Mouse (Mus musculus) MEL (cell line): ENCODE measurements around the gene Bicral. TPM values are rescaled to one million over a fixed set of nuclear protein-coding genes. Genes with fewer than 3 reads are reported as not detected.

ENCODE experiments used
- DNase-seq: peaks from one replicate; pipeline ENCODE4 v3.0.0; 2011; ENCODE audit warnings: low read depth, low spot score
- H3K27ac ChIP-seq: 2 replicates; pipeline ENCODE4 v1.5.1; 2012; ENCODE audit warnings: low read depth, mild to moderate bottlenecking, control low read depth, low read length, moderate library complexity; ENCODE audit not compliant: control insufficient read depth
- H3K27me3 ChIP-seq, 2 experiments: fragments of 150-350 bp in 1 of 2; sonication (generic) in 1 of 2; 2 replicates each; pipeline ENCODE4 v1.6.1; 2012; ENCODE audit warnings: low read length in 2 of 2, mild to moderate bottlenecking in 2 of 2, improper control_type of control experiment in 1 of 2, moderate library complexity in 1 of 2; ENCODE audit not compliant: insufficient read depth in 2 of 2, control insufficient read depth in 1 of 2
- H3K36me3 ChIP-seq, 2 experiments: 2 replicates each; pipeline ENCODE4 v1.6.1; 2012 to 2014; ENCODE audit warnings: low read length in 2 of 2, improper control_type of control experiment in 1 of 2, inconsistent platforms in 1 of 2, mild to moderate bottlenecking in 1 of 2; ENCODE audit not compliant: insufficient read depth in 2 of 2, control insufficient read depth in 1 of 2
- H3K4me1 ChIP-seq, 2 experiments: fragments of 150-350 bp in 1 of 2; sonication (generic) in 1 of 2; 2 replicates each; pipeline ENCODE4 v1.6.1; 2012; ENCODE audit warnings: low read length in 2 of 2, improper control_type of control experiment in 1 of 2, mild to moderate bottlenecking in 1 of 2; ENCODE audit not compliant: insufficient read depth in 2 of 2, control insufficient read depth in 1 of 2
- H3K4me3 ChIP-seq, 2 experiments: fragments of 150-350 bp in 1 of 2; sonication (generic) in 1 of 2; 2 replicates each; pipeline ENCODE4 v1.5.1; 2012; ENCODE audit warnings: low read depth in 2 of 2, low read length in 2 of 2, mild to moderate bottlenecking in 2 of 2, moderate library complexity in 2 of 2, control low read depth in 1 of 2, improper control_type of control experiment in 1 of 2; ENCODE audit not compliant: control insufficient read depth in 1 of 2, insufficient read depth in 1 of 2
- H3K79me2 ChIP-seq: 2 replicates; pipeline ENCODE4 v1.6.1; 2012; ENCODE audit warnings: mild to moderate bottlenecking, low read length, moderate library complexity; ENCODE audit not compliant: control insufficient read depth, poor library complexity, insufficient read depth
- H3K9ac ChIP-seq: 2 replicates; pipeline ENCODE4 v1.6.1; 2012; ENCODE audit warnings: low read depth, mild to moderate bottlenecking, control low read depth, low read length, moderate library complexity; ENCODE audit not compliant: control insufficient read depth, poor library complexity, severe bottlenecking
- H3K9me3 ChIP-seq: fragments of 150-350 bp; sonication (generic); replicated peaks from 2 replicates; pipeline ENCODE4 v1.6.1; 2012; ENCODE audit warnings: mild to moderate bottlenecking, low read length, improper control_type of control experiment, moderate library complexity; ENCODE audit not compliant: insufficient read depth
- BHLHE40 ChIP-seq: IDR thresholded peaks from 2 replicates; pipeline ENCODE4 v1.6.1; 2012; ENCODE audit warnings: low read depth, mild to moderate bottlenecking, inconsistent platforms, low read length, improper control_type of control experiment, borderline replicate concordance
- CHD2 ChIP-seq: IDR thresholded peaks from 2 replicates; pipeline ENCODE4 v1.6.1; 2011; ENCODE audit warnings: low read length, improper control_type of control experiment
- CTCF ChIP-seq, 3 experiments: IDR thresholded peaks in 2 of 3; conservative IDR thresholded peaks in 1 of 3; 2 replicates each; pipeline ENCODE4 v1.5.1; 2011 to 2012; ENCODE audit warnings: low read length in 3 of 3, low read depth in 2 of 3, mild to moderate bottlenecking in 2 of 3, improper control_type of control experiment in 1 of 3, inconsistent platforms in 1 of 3, mixed read lengths in 1 of 3, moderate library complexity in 1 of 3; ENCODE audit not compliant: control insufficient read depth in 1 of 3, insufficient read depth in 1 of 3, poor library complexity in 1 of 3, severe bottlenecking in 1 of 3
- ELF1 ChIP-seq: IDR thresholded peaks from 2 replicates; pipeline ENCODE4 v1.6.1; 2014; ENCODE audit warnings: low read depth, mild to moderate bottlenecking, inconsistent platforms, low read length, improper control_type of control experiment, moderate library complexity
- EP300 ChIP-seq, 2 experiments: IDR thresholded peaks; 2 replicates each; pipeline ENCODE4 v1.6.1; 2011; ENCODE audit warnings: improper control_type of control experiment in 2 of 2, low read length in 2 of 2, low read depth in 1 of 2, mild to moderate bottlenecking in 1 of 2
- ETS1 ChIP-seq: IDR thresholded peaks from 2 replicates; pipeline ENCODE4 v1.6.1; 2012; ENCODE audit warnings: low read depth, mild to moderate bottlenecking, inconsistent platforms, low read length, improper control_type of control experiment, moderate library complexity
- GATA1 ChIP-seq: IDR thresholded peaks from 2 replicates; pipeline ENCODE4 v1.6.1; 2011; ENCODE audit warnings: low read depth, low read length, improper control_type of control experiment
- HCFC1 ChIP-seq: IDR thresholded peaks from 2 replicates; pipeline ENCODE4 v1.6.1; 2012; ENCODE audit warnings: low read depth, mild to moderate bottlenecking, inconsistent platforms, low read length, improper control_type of control experiment, moderate library complexity
- JUND ChIP-seq: IDR thresholded peaks from 2 replicates; pipeline ENCODE4 v1.6.1; 2011; ENCODE audit warnings: low read depth, mild to moderate bottlenecking, improper control_type of control experiment, low read length
- KAT2A ChIP-seq: conservative IDR thresholded peaks from 2 replicates; pipeline ENCODE4 v1.6.1; 2012; ENCODE audit warnings: low read depth, low read length, improper control_type of control experiment, inconsistent platforms
- MAFK ChIP-seq: IDR thresholded peaks from 2 replicates; pipeline ENCODE4 v1.6.1; 2011; ENCODE audit warnings: low read depth, mild to moderate bottlenecking, low read length, improper control_type of control experiment, borderline replicate concordance
- MAX ChIP-seq: IDR thresholded peaks from 2 replicates; pipeline ENCODE4 v1.6.1; 2011; ENCODE audit warnings: low read length, improper control_type of control experiment
- MAZ ChIP-seq: IDR thresholded peaks from 2 replicates; pipeline ENCODE4 v1.6.1; 2012; ENCODE audit warnings: low read depth, mild to moderate bottlenecking, inconsistent platforms, low read length, improper control_type of control experiment
- MEF2A ChIP-seq: IDR thresholded peaks from 2 replicates; pipeline ENCODE4 v1.6.1; 2014; ENCODE audit warnings: low read depth, mild to moderate bottlenecking, inconsistent platforms, low read length, improper control_type of control experiment; ENCODE audit not compliant: poor library complexity, insufficient replicate concordance, severe bottlenecking; ENCODE audit errors: extremely low read depth
- MXI1 ChIP-seq: IDR thresholded peaks from 2 replicates; pipeline ENCODE4 v1.6.1; 2011; ENCODE audit warnings: mild to moderate bottlenecking, low read depth, low read length, improper control_type of control experiment
- MYB ChIP-seq: IDR thresholded peaks from 2 replicates; pipeline ENCODE4 v1.6.1; 2011; ENCODE audit warnings: mild to moderate bottlenecking, low read depth, low read length, improper control_type of control experiment
- MYC ChIP-seq: IDR thresholded peaks from 2 replicates; pipeline ENCODE4 v1.6.1; 2011; ENCODE audit warnings: low read depth, mild to moderate bottlenecking, low read length, improper control_type of control experiment, moderate library complexity
- NELFE ChIP-seq: IDR thresholded peaks from 2 replicates; pipeline ENCODE4 v1.6.1; 2011; ENCODE audit warnings: low read depth, low read length, improper control_type of control experiment
- NRF1 ChIP-seq: IDR thresholded peaks from 2 replicates; pipeline ENCODE4 v1.6.1; 2014; ENCODE audit warnings: low read depth, mild to moderate bottlenecking, inconsistent platforms, low read length, improper control_type of control experiment, moderate library complexity; ENCODE audit not compliant: poor library complexity, insufficient read depth, severe bottlenecking
- POLR2A ChIP-seq, 2 experiments: IDR thresholded peaks; 2 replicates each; pipeline ENCODE4 v1.6.1; 2011 to 2012; ENCODE audit warnings: low read length in 2 of 2, mild to moderate bottlenecking in 2 of 2, control low read depth in 1 of 2, improper control_type of control experiment in 1 of 2, low read depth in 1 of 2, moderate library complexity in 1 of 2; ENCODE audit not compliant: control insufficient read depth in 1 of 2, insufficient read depth in 1 of 2, poor library complexity in 1 of 2
- POLR2AphosphoS2 ChIP-seq: IDR thresholded peaks from 2 replicates; pipeline ENCODE4 v1.6.1; 2011; ENCODE audit warnings: low read length, improper control_type of control experiment
- POLR2AphosphoS5 ChIP-seq: IDR thresholded peaks from 2 replicates; pipeline ENCODE4 v1.6.1; 2012; ENCODE audit warnings: low read depth, borderline replicate concordance, mild to moderate bottlenecking, inconsistent platforms, low read length, moderate library complexity, mixed read lengths
- RAD21 ChIP-seq: IDR thresholded peaks from 2 replicates; pipeline ENCODE4 v1.6.1; 2011; ENCODE audit warnings: mild to moderate bottlenecking, low read depth, low read length, improper control_type of control experiment
- RCOR1 ChIP-seq: IDR thresholded peaks from 2 replicates; pipeline ENCODE4 v1.6.1; 2012; ENCODE audit warnings: low read depth, mild to moderate bottlenecking, inconsistent platforms, low read length, improper control_type of control experiment
- SMC3 ChIP-seq: IDR thresholded peaks from 2 replicates; pipeline ENCODE4 v1.6.1; 2011; ENCODE audit warnings: low read depth, low read length, improper control_type of control experiment
- TAL1 ChIP-seq: IDR thresholded peaks from 2 replicates; pipeline ENCODE4 v1.6.1; 2012; ENCODE audit warnings: mild to moderate bottlenecking, inconsistent platforms, low read length, moderate library complexity, mixed read lengths
- TBP ChIP-seq: IDR thresholded peaks from 2 replicates; pipeline ENCODE4 v1.8.0; 2011; ENCODE audit warnings: low read depth, low read length, improper control_type of control experiment
- TCF12 ChIP-seq: IDR thresholded peaks from 2 replicates; pipeline ENCODE4 v1.6.1; 2014; ENCODE audit warnings: low read depth, mild to moderate bottlenecking, inconsistent platforms, low read length, improper control_type of control experiment, moderate library complexity
- UBTF ChIP-seq: IDR thresholded peaks from 2 replicates; pipeline ENCODE4 v1.6.1; 2012; ENCODE audit warnings: low read depth, mild to moderate bottlenecking, inconsistent platforms, low read length, improper control_type of control experiment, moderate library complexity, borderline replicate concordance; ENCODE audit not compliant: insufficient read depth
- USF1 ChIP-seq: IDR thresholded peaks from 2 replicates; pipeline ENCODE4 v1.6.1; 2014; ENCODE audit warnings: low read depth, mild to moderate bottlenecking, inconsistent platforms, low read length, improper control_type of control experiment, moderate library complexity
- USF2 ChIP-seq, 2 experiments: IDR thresholded peaks; 2 replicates each; pipeline ENCODE4 v1.6.1; 2011 to 2012; ENCODE audit warnings: improper control_type of control experiment in 2 of 2, low read length in 2 of 2, borderline replicate concordance in 1 of 2, inconsistent platforms in 1 of 2, low read depth in 1 of 2, mild to moderate bottlenecking in 1 of 2; ENCODE audit not compliant: insufficient read depth in 1 of 2
- ZC3H11A ChIP-seq: IDR thresholded peaks from 2 replicates; pipeline ENCODE4 v1.6.1; 2012; ENCODE audit warnings: low read depth, mild to moderate bottlenecking, inconsistent platforms, low read length, improper control_type of control experiment
- ZKSCAN1 ChIP-seq: IDR thresholded peaks from 2 replicates; pipeline ENCODE4 v1.6.1; 2012; ENCODE audit warnings: low read depth, mild to moderate bottlenecking, inconsistent platforms, low read length, improper control_type of control experiment, moderate library complexity
- ZMIZ1 ChIP-seq: IDR thresholded peaks from 2 replicates; pipeline ENCODE4 v1.6.1; 2012; ENCODE audit warnings: low read depth, mild to moderate bottlenecking, inconsistent platforms, low read length, improper control_type of control experiment, moderate library complexity
- ZNF384 ChIP-seq: IDR thresholded peaks from 2 replicates; pipeline ENCODE4 v1.6.1; 2012; ENCODE audit warnings: low read depth, mild to moderate bottlenecking, inconsistent platforms, low read length, improper control_type of control experiment
- polyA plus RNA-seq, 2 experiments: library from polyadenylated mRNA; stranded (reverse) in 1 of 2; unstranded in 1 of 2; fragments of >175 nt in 1 of 2; fragments of >200 nt in 1 of 2; gene quantifications; 2 replicates each; pipeline versions ENCODE4 v1.2.1 to v1.2.4; 2012; ENCODE audit warnings: low replicate concordance in 2 of 2, low read depth in 1 of 2; ENCODE audit not compliant: insufficient read length in 2 of 2, insufficient read depth in 1 of 2, missing spikeins in 1 of 2
- total RNA-seq: library from RNA; depleted of rRNA; stranded (reverse); fragments of 300-350 nt; gene quantifications from 2 replicates; pipeline ENCODE4 v1.2.3, GENCODE M21; 2012; rRNA removed

Bicral gene
- total RNA-seq, result 3.7 and 5.8 TPM in 2 replicates
- 1 to 10 TPM in 1 of 2 experiments, not detected in 1; 6.9 TPM for polyA plus RNA-seq

- peak; percentile 84 for DNase-seq
- Histone ChIP-seq H3K27ac (peak within 1 kb of the TSS; percentile 99), H3K9ac (peak within 1 kb of the TSS; percentile 100), H3K4me1 (peaks cover 3 to 17% of the 10 kb centered on the region in 2 experiments), H3K27me3 (no peaks in the 10 kb centered on the region), H3K4me3 (peak within 1 kb of the TSS; percentile 95 to 96), H3K36me3 (peaks cover 0 to 21% of the 10 kb centered on the region in 2 experiments; a peak in 2 of 4 replicates), H3K79me2 (peaks cover 34% of the 10 kb centered on the region), H3K9me3 (no peaks in the 10 kb centered on the region)
- TF ChIP-seq BHLHE40 (no peak), MYC (no peak), TCF12 (no peak; the same call in 1 of the 2 replicates), CHD2 (no peak), MAFK (no peak), EP300 (IDR thresholded peaks at IDR 0.05; ENCODE audit: low read depth in 1 of 2, low read length in 2 of 2) (peak in 1 of 2 experiments; percentile 5; a peak in 1 of 4 replicates), KAT2A (no peak), NRF1 (no peak), RAD21 (no peak), USF2 (IDR thresholded peaks at IDR 0.05; ENCODE audit: borderline replicate concordance in 1 of 2, insufficient read depth in 1 of 2, low read depth in 1 of 2, low read length in 2 of 2) (no peak), CTCF (IDR thresholded peaks at IDR 0.05 in 2 of 3, conservative IDR thresholded peaks at IDR 0.05 in 1 of 3; ENCODE audit: control insufficient read depth in 1 of 3, insufficient read depth in 1 of 3, low read depth in 2 of 3, low read length in 3 of 3, poor library complexity in 1 of 3, severe bottlenecking in 1 of 3) (no peak), ZNF384 (peak; percentile 93), POLR2A (IDR thresholded peaks at IDR 0.05; ENCODE audit: control insufficient read depth in 1 of 2, insufficient read depth in 1 of 2, low read depth in 1 of 2, low read length in 2 of 2, poor library complexity in 1 of 2) (peak; percentile 38 to 70), ZMIZ1 (peak; percentile 86), UBTF (no peak), RCOR1 (no peak), TAL1 (no peak), ZKSCAN1 (no peak), TBP (peak; percentile 79), NELFE (peak; percentile 57), MAZ (no peak), POLR2AphosphoS5 (no peak), MAX (no peak), MXI1 (no peak), USF1 (no peak), JUND (no peak), SMC3 (no peak), ZC3H11A (no peak), ELF1 (no peak), HCFC1 (peak; percentile 40; the same call in 1 of the 2 replicates), MYB (no peak), MEF2A (no peak), GATA1 (no peak), ETS1 (peak; percentile 22; the same call in 1 of the 2 replicates), POLR2AphosphoS2 (peak; percentile 63; the same call in 1 of the 2 replicates)
These were observed at the start of gene Bicral for GRCm38 (mm10) chr17:46857903-46858748. Gene Bicral (minus strand): TSS chr17:46858482.
